Mouse (Mus musculus) heart, embryonic 16.5 days (tissue): Measurements from ENCODE around the gene Efna4. TPM values are rescaled to one million over a fixed set of nuclear protein-coding genes. Genes with fewer than 3 reads are reported as not detected.

Experiments
- ATAC-seq: fragments of 200-750 bp; cut with Nextera tagmentation; replicated peaks from 2 replicates; pipeline ENCODE4 v1.8.0; 2017; ENCODE audit warnings: moderate number of reproducible peaks; ENCODE audit not compliant: insufficient read depth, low FRiP score; ENCODE audit errors: extremely low read depth
- H3K27ac ChIP-seq: fragments of 300-500 bp; sonication (generic); 2 replicates; pipeline ENCODE4 v1.5.1; 2014; ENCODE audit warnings: mild to moderate bottlenecking, low read length, control low read depth, moderate library complexity
- H3K27me3 ChIP-seq: fragments of 300-500 bp; sonication (generic); 2 replicates; pipeline ENCODE4 v1.6.1; 2014; ENCODE audit warnings: low read length, mixed read lengths; ENCODE audit not compliant: control insufficient read depth, insufficient read depth
- H3K36me3 ChIP-seq: fragments of 300-500 bp; sonication (generic); 2 replicates; pipeline ENCODE4 v1.6.1; 2014; ENCODE audit not compliant: control insufficient read depth, insufficient read depth
- H3K4me1 ChIP-seq: fragments of 300-500 bp; sonication (generic); 2 replicates; pipeline ENCODE4 v1.6.1; 2014; ENCODE audit warnings: low read length, mixed read lengths; ENCODE audit not compliant: control insufficient read depth, insufficient read depth
- H3K4me2 ChIP-seq: fragments of 300-500 bp; sonication (generic); 2 replicates; pipeline ENCODE4 v1.6.1; 2014; ENCODE audit warnings: low read depth, mild to moderate bottlenecking, control low read depth, low read length
- H3K4me3 ChIP-seq: fragments of 300-500 bp; sonication (generic); 2 replicates; pipeline ENCODE4 v1.5.1; 2014; ENCODE audit warnings: mild to moderate bottlenecking, control low read depth, low read length
- H3K9ac ChIP-seq: fragments of 300-500 bp; sonication (generic); 2 replicates; pipeline ENCODE4 v1.6.1; 2014; ENCODE audit warnings: low read length, control low read depth
- H3K9me3 ChIP-seq: fragments of 300-500 bp; sonication (generic); replicated peaks from 2 replicates; pipeline ENCODE4 v1.6.1; 2016; ENCODE audit warnings: low read length; ENCODE audit not compliant: control insufficient read depth
- WGBS: fragments of 180-500 bp; shearing (Covaris S2); extraction: QIAGEN DNeasy Blood & Tissue Kit; methylation state at CpG from one replicate; pipeline ENCODE4 v1.1.7; 2014; 5-methylcytosine and 5-hydroxymethylcytosine counted together
- polyA plus RNA-seq: library from polyadenylated mRNA; unstranded; fragments of >200 nt; fragmentation: Nextera tagmentation; extraction: Ambion mirVana; gene quantifications from 2 replicates; pipeline ENCODE4 v1.2.1, GENCODE M21; 2015

Efna4 gene
- polyA plus RNA-seq, 1 experiment from 2014 or later = 5.2 TPM

GRCm38 (mm10) chr3:89308089-89308488 lies 29.7 kb downstream of the Efna4 start:
- 0 out of 2 replicates have a peak overlapping the region, but pooled peaks have one; percentile 29 for H3K9ac ChIP-seq
- no peaks in the 10 kb centered on the region for H3K4me1 ChIP-seq
- H3K27ac ChIP-seq = no peak overlapping the region
- no peak overlapping the region for H3K4me2 ChIP-seq
- 2% methylated on average over 9 of the region's 9 CpGs for WGBS
- no peaks in the 10 kb centered on the region for H3K27me3 ChIP-seq
- no peak overlapping the region for H3K4me3 ChIP-seq
- peak; percentile 59; the same call in 1 of the 2 replicates for ATAC-seq
- H3K36me3 ChIP-seq = no peaks in the 10 kb centered on the region
- no peaks in the 10 kb centered on the region for H3K9me3 ChIP-seq

DNA sequence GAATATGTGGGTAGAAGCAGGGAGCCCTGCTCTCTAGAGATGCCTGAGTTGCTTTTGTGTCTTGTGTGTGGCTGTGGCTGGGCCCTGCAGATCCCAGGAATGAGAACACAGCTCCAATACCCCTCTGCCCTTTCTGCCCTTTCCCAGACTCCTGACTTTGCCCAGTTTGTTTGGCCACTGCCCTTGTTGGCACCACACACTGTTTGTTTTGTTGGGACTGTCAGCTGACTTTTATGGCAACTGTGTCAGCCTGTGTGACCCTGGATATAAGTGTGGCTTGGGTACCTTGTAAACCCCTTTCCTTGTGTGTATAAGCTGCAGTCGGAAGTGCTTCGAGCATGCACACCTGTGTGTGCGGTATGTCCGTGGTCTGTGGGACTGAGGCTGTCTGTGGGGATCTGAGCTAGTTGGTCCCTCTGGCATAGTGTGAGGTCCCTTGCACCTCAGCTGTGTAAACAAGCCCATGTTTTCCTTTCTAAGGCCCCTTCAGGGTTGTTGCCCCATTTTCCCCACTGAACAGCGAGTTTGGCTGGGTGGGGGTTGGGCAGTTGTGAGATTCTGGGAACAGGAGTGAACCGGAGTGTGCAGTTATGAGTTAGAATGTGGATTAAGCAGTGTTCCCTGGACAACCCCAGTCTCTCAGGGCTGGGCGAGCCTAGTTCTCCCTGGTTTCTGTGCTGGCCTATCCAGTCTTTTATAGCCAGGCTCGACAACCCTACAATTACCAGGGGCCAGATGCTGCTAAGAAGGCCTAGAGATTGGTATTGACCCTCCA lies 32.1 kb downstream of the Efna4 start:
- ATAC-seq = peak; percentile 18; the same call in 1 of the 2 replicates
- WGBS = 65% methylated on average over 8 of the region's 8 CpGs
- no peak overlapping the region for H3K27ac ChIP-seq

GRCm38 (mm10) chr3:89305105-89305504 lies 32.7 kb downstream of the Efna4 start:
- no peak overlapping the region for H3K4me2 ChIP-seq
- peaks cover under 1% of the 10 kb centered on the region; the same call in 1 of the 2 replicates for H3K4me1 ChIP-seq
- no peaks in the 10 kb centered on the region for H3K9me3 ChIP-seq
- H3K27ac ChIP-seq = no peak overlapping the region
- H3K4me3 ChIP-seq = no peak overlapping the region
- 73% methylated on average over 4 of the region's 4 CpGs for WGBS
- no peak for ATAC-seq
- H3K27me3 ChIP-seq = no peaks in the 10 kb centered on the region
- H3K9ac ChIP-seq = no peak overlapping the region
- no peaks in the 10 kb centered on the region for H3K36me3 ChIP-seq

More for the DNA sequence above, 32.1 kb downstream of the Efna4 start:
- Histone ChIP-seq H3K9ac (no peak overlapping the region), H3K9me3 (no peaks in the 10 kb centered on the region), H3K4me3 (no peak overlapping the region), H3K4me2 (no peak overlapping the region), H3K4me1 (no peaks in the 10 kb centered on the region), H3K27me3 (no peaks in the 10 kb centered on the region), H3K36me3 (no peaks in the 10 kb centered on the region)

DNA sequence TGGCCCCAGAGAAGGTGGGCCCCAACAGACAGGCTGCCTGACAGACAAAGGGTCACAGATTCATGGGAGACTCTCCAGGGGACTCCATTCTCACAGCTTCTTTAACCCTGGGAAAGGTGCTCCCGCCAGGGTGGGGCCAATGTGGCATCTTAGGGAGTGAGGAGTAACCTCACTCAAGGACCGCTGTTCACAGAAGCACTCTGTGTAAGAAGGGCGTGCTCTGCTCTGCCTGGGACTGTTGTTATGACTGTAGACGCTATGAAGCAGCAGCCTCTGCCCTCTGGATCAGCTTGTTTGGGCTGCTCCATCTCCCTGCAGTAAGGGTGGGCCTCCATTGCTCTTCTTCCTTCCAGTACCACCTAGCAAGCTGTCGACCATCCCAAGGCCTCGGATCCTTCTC lies 33.4 kb downstream of the Efna4 start:
- no peak for ATAC-seq

DNA sequence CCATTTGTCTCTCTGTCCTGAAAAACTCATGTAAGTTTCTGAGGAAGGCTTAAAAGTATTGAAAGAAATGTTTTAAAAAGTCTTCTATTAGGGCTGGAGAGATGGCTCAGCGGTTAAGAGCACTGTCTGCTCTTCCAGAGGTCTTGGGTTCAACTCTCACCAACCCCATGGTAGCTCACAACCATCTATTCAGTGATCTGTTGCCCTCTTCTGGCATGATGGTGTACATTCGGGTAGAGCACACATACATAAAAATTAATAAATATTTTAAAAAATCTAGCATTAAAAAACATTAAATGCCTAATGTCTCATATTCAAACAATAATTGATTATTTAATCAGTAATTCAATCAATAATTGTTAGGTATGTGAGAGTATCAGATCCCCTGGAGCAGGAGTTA lies 37.3 kb downstream of the Efna4 start:
- no peak overlapping the region for H3K9ac ChIP-seq
- H3K9me3 ChIP-seq = no peaks in the 10 kb centered on the region
- H3K4me1 ChIP-seq = peaks cover 5% of the 10 kb centered on the region; the same call in 1 of the 2 replicates
- ATAC-seq = no peak
- H3K4me2 ChIP-seq = no peak overlapping the region
- no peak overlapping the region for H3K4me3 ChIP-seq
- no peak overlapping the region for H3K27ac ChIP-seq
- no peaks in the 10 kb centered on the region; the same call in 1 of the 2 replicates for H3K27me3 ChIP-seq
- no peaks in the 10 kb centered on the region for H3K36me3 ChIP-seq
- WGBS = 57% methylated on average over 2 of the region's 2 CpGs

More for the DNA sequence above, 33.4 kb downstream of the Efna4 start:
- no peak overlapping the region for H3K27ac ChIP-seq
- H3K4me3 ChIP-seq = no peak overlapping the region
- no peak overlapping the region for H3K4me2 ChIP-seq
- no peak overlapping the region for H3K9ac ChIP-seq
- no peaks in the 10 kb centered on the region for H3K36me3 ChIP-seq
- H3K9me3 ChIP-seq = no peaks in the 10 kb centered on the region
- peaks cover 4% of the 10 kb centered on the region; the same call in 1 of the 2 replicates for H3K4me1 ChIP-seq
- WGBS = 53% methylated on average over 6 of the region's 6 CpGs
- no peaks in the 10 kb centered on the region for H3K27me3 ChIP-seq

- no peak overlapping the region for H3K27ac ChIP-seq
- no peak overlapping the region; the same call in 1 of the 2 replicates for H3K9ac ChIP-seq
- H3K27me3 ChIP-seq = no peaks in the 10 kb centered on the region; the same call in 1 of the 2 replicates
- no peaks in the 10 kb centered on the region for H3K36me3 ChIP-seq
- peak overlapping the region; percentile 24 for H3K4me3 ChIP-seq
- H3K4me1 ChIP-seq = peaks cover 5% of the 10 kb centered on the region; the same call in 1 of the 2 replicates
- no peak for ATAC-seq
- H3K4me2 ChIP-seq = peak overlapping the region; percentile 56
- H3K9me3 ChIP-seq = no peaks in the 10 kb centered on the region
- 55% methylated on average over 1 of the region's 1 CpGs for WGBS
Measured at GRCm38 (mm10) chr3:89300071-89300470, 37.8 kb downstream of the Efna4 start.

DNA sequence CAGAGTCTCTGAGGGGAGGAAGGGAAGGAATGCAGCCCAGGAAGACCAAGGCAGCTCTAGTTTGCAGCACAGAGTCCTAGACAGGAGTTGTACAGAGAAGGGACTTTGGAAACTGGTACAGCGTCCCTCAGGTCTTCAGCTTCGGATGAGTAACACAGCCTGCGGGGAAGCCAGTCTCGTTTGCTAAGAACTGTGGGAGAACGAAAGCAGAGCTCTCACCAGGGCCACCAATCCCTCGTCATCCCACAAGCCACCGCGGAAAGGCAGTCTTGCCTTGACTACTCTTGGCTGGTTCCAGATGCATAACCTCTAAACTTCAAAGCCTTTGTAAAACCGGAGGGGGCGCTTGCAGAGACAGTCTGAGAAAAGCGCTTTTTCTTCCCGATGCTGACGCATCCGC lies 38.3 kb downstream of the Efna4 start:
- H3K4me3 ChIP-seq = peak overlapping the region; percentile 24
- H3K27ac ChIP-seq = no peak overlapping the region
- no peaks in the 10 kb centered on the region for H3K36me3 ChIP-seq
- ATAC-seq = peak; percentile 54; the same call in 1 of the 2 replicates
- H3K9me3 ChIP-seq = no peaks in the 10 kb centered on the region
- 2% methylated on average over 14 of the region's 14 CpGs for WGBS
- H3K4me2 ChIP-seq = peak overlapping the region; percentile 56
- no peaks in the 10 kb centered on the region; the same call in 1 of the 2 replicates for H3K27me3 ChIP-seq
- H3K9ac ChIP-seq = peak overlapping the region; percentile 3; the same call in 1 of the 2 replicates
- peaks cover 5% of the 10 kb centered on the region; the same call in 1 of the 2 replicates for H3K4me1 ChIP-seq

DNA sequence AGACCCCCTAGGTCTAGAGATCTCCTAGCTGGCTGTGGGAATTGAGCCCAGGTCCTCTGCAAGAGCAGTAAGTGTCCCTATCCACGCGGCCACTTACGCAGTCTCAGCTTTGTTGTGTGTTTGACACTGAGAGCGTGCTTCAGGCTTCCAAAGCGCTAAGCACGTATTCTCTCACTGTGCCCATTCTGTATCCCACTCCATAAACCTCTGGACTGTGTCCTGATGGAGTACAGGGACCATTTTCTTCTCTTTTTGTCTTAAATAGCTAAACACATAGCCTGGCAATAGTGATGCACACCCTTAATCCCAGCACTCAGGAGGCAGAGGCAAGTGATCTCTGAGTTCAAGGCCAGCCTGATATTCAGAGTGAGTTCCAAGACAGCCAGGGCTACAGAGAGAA lies 38.9 kb downstream of the Efna4 start:
- H3K4me3 ChIP-seq = no peak overlapping the region
- no peak overlapping the region for H3K27ac ChIP-seq
- H3K4me1 ChIP-seq = peaks cover 5% of the 10 kb centered on the region; the same call in 1 of the 2 replicates
- no peaks in the 10 kb centered on the region for H3K9me3 ChIP-seq
- H3K4me2 ChIP-seq = no peak overlapping the region
- no peak for ATAC-seq
- no peaks in the 10 kb centered on the region; the same call in 1 of the 2 replicates for H3K27me3 ChIP-seq
- 77% methylated on average over 6 of the region's 6 CpGs for WGBS
- no peak overlapping the region for H3K9ac ChIP-seq
- no peaks in the 10 kb centered on the region for H3K36me3 ChIP-seq

GRCm38 (mm10) chr3:89296761-89297396 lies 40.9 kb downstream of the Efna4 start:
- WGBS = 66% methylated on average over 11 of the region's 11 CpGs

More at GRCm38 (mm10) chr3:89296761-89297396, 40.9 kb downstream of the Efna4 start:
- no peaks in the 10 kb centered on the region for H3K9me3 ChIP-seq
- no peak overlapping the region for H3K4me3 ChIP-seq
- no peak overlapping the region for H3K9ac ChIP-seq
- no peak for ATAC-seq
- no peaks in the 10 kb centered on the region; the same call in 1 of the 2 replicates for H3K27me3 ChIP-seq
- peaks cover 5% of the 10 kb centered on the region; the same call in 1 of the 2 replicates for H3K4me1 ChIP-seq
- no peak overlapping the region for H3K27ac ChIP-seq
- H3K36me3 ChIP-seq = no peaks in the 10 kb centered on the region
- no peak overlapping the region for H3K4me2 ChIP-seq
